Mouse (Mus musculus): ENCODE measurements at regions not wholly inside any gene's neighbourhood (a gene's known extent, or its start where the extent isn't known, plus 50 kb on each side); places are given as distances from the start of the nearest gene placed in this dataset.

DNA sequence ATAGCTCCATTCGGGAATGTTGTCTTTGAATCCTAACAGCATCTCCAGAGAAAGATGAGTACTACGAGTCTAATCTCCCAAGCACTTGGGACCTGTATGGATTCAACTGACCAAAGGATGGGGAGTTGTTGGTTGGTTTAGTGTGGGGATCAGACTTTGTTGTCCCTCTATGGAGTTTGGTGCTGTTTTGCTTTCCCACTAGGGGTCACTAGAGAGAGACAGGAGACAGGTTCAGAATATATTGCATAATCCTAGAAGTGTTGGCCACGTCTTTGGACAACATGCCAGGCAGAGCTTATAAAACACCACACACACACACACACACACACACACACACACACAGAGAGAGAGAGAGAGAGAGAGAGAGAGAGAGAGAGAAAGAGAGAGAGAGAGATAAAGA is 118.6 kb upstream of the Ercc6l2 start:
- TF ChIP-seq POLR2A (IDR thresholded peaks at IDR 0.05; ENCODE audit: low read depth, low read length) = no peak
- TF ChIP-seq CTCF (IDR thresholded peaks at IDR 0.05; ENCODE audit: extremely low read depth, insufficient read length, insufficient replicate concordance, low read depth, low read length) = no peak

Data from small intestine, adult 2 months (tissue).